Mouse (Mus musculus): ENCODE data around the gene Ogdh. TPM values are rescaled to one million over a fixed set of nuclear protein-coding genes. Genes with fewer than 3 reads are reported as not detected.

Gene Ogdh
- polyA plus RNA-seq, 1 experiment from 2014 or later, result 99.5 TPM

GRCm38 (mm10) chr11:6404699-6405566 is 113.5 kb downstream of the Ogdh start:
- Histone ChIP-seq H3K36me3 (ENCODE audit: control insufficient read depth, insufficient read depth) (peaks cover 54% of the 10 kb centered on the region), H3K4me3 (replicated peaks; ENCODE audit: low read length) (no peak overlapping the region), H3K27ac (ENCODE audit: low read length) (no peak overlapping the region), H3K27me3 (replicated peaks; ENCODE audit: control insufficient read depth, insufficient read depth, low read length) (no peaks in the 10 kb centered on the region), H3K4me2 (ENCODE audit: low read length) (no peak overlapping the region), H3K4me1 (replicated peaks; ENCODE audit: control insufficient read depth, insufficient read depth, low read length) (no peaks in the 10 kb centered on the region), H3K9ac (replicated peaks; ENCODE audit: low read depth, low read length) (no peak overlapping the region), H3K9me3 (ENCODE audit: control insufficient read depth, low read length) (no peaks in the 10 kb centered on the region)
- no peak for ATAC-seq
- WGBS, result 86% methylated on average over 9 of the region's 9 CpGs

GRCm38 (mm10) chr11:6405591-6406081 is 114.2 kb downstream of the Ogdh start:
- 92% methylated on average over 4 of the region's 4 CpGs for WGBS
- peak overlapping the region; percentile 18; the same call in 1 of the 2 replicates for H3K27ac ChIP-seq (ENCODE audit: low read length)
- H3K27me3 ChIP-seq (replicated peaks; ENCODE audit: control insufficient read depth, insufficient read depth, low read length), result no peaks in the 10 kb centered on the region
- H3K4me2 ChIP-seq (ENCODE audit: low read length), result no peak overlapping the region
- H3K9ac ChIP-seq (replicated peaks; ENCODE audit: low read depth, low read length), result no peak overlapping the region
- H3K4me1 ChIP-seq (replicated peaks; ENCODE audit: control insufficient read depth, insufficient read depth, low read length), result no peaks in the 10 kb centered on the region
- no peaks in the 10 kb centered on the region for H3K9me3 ChIP-seq (ENCODE audit: control insufficient read depth, low read length)
- ATAC-seq, result no peak
- no peak overlapping the region for H3K4me3 ChIP-seq (replicated peaks; ENCODE audit: low read length)
- H3K36me3 ChIP-seq (ENCODE audit: control insufficient read depth, insufficient read depth), result peaks cover 48% of the 10 kb centered on the region

Small RNA genes within 50 kb of the gene (microRNA-seq; reads per million reads assigned to microRNA genes)
- 2.7 reads per million, percentile 9 among the genes with 10 or more reads in this experiment for gene Mir7651

Other genes with a start within 250 kb of the Ogdh start
- gene Camk2b, start 225.3 kb upstream of the Ogdh start, polyA plus RNA-seq (2015; fragmentation: Nextera tagmentation; extraction: Ambion mirVana), result 163 and 171 TPM in 2 replicates
- gene A730071L15Rik, start 91.6 kb upstream of the Ogdh start, polyA plus RNA-seq (2015; fragmentation: Nextera tagmentation; extraction: Ambion mirVana), result 0.21 and 0.84 TPM in 2 replicates
- gene Nudcd3, start 91.2 kb upstream of the Ogdh start, polyA plus RNA-seq (2015; fragmentation: Nextera tagmentation; extraction: Ambion mirVana), result 78.4 and 82.1 TPM in 2 replicates
- gene Npc1l1, start 61.5 kb upstream of the Ogdh start, polyA plus RNA-seq (2015; fragmentation: Nextera tagmentation; extraction: Ambion mirVana), result 0.08 TPM in 1 of 2 replicates, not detected in the other
- gene Ddx56, start 23.9 kb upstream of the Ogdh start, polyA plus RNA-seq (2015; fragmentation: Nextera tagmentation; extraction: Ambion mirVana), result 86.8 and 90.2 TPM in 2 replicates
- gene Tmed4, start 16.8 kb upstream of the Ogdh start, polyA plus RNA-seq (2015; fragmentation: Nextera tagmentation; extraction: Ambion mirVana), result 157 and 163 TPM in 2 replicates
- gene Zmiz2, start 97.4 kb downstream of the Ogdh start, polyA plus RNA-seq (2015; fragmentation: Nextera tagmentation; extraction: Ambion mirVana), result 36.7 and 40.4 TPM in 2 replicates
- 3,622 and 3,688 TPM in 2 replicates for gene Ppia, start 123.8 kb downstream of the Ogdh start, polyA plus RNA-seq (2015; fragmentation: Nextera tagmentation; extraction: Ambion mirVana)
- 438 and 507 TPM in 2 replicates for gene H2afv, start 152.8 kb downstream of the Ogdh start, polyA plus RNA-seq (2015; fragmentation: Nextera tagmentation; extraction: Ambion mirVana)
- 14.4 and 16.7 TPM in 2 replicates for gene Purb, start 184.3 kb downstream of the Ogdh start, polyA plus RNA-seq (2015; fragmentation: Nextera tagmentation; extraction: Ambion mirVana)
- gene Myo1g, start 229.3 kb downstream of the Ogdh start, polyA plus RNA-seq (2015; fragmentation: Nextera tagmentation; extraction: Ambion mirVana), result 0.20 and 0.60 TPM in 2 replicates